Mouse (Mus musculus): ENCODE measurements around the gene Cxcl17.

Gene Cxcl17

DNA sequence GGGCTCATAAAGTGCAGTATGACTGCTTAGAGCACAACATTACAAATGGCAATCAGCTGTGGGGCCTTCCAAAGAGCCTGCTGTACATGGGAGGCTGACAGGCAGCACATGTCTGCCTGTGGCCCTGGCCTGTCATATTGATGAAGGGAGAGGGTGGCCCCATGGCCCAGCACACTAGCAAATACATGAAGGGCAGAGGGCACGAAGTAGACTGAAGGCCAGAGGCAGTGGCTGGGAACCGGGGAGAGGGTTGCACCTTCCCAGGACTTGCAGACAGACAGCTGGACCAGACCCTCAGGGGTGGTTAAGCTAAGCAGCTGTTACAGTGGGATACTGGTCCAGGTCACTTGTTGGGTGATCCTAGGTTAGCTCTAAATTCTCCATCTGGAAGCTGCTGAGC is 21.7 kb downstream of the Cxcl17 start:
- DNase-seq (ENCODE audit: low spot score) = no peak

DNA sequence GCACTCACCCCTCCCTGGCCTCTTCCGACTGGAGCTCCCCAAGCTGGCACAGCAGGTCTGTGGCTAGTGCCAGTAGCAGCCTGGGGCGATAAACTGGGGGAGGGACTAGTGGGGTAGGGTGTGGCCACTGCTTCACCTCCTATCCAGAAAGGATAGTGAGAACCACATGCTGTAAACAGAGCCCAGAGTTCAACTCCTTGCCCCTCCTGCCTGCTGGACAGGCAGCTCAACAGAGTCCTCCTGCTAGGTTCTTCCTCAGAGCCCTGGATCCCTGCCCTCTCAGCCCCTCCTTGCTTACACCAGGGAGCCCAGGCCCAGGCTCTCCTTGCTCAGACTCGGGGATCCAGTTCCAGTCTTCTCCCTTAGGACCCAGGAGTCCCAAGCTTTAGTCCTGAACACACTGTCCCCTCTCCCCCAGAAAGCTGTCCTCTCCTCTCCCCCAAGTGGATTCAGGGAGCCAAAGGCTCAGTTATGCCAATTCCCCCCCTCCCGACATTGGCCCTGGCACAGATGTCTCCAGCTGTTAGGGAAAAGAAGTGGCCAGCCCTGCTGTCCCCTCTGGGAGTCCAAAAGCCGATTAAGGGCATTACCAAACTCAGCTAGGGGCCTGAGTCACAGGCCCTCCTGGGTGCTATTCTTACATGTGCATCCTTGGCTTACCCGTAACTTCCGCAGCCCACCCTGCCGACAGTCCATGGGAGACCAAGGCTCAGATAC is 22.5 kb downstream of the Cxcl17 start:
- DNase-seq (ENCODE audit: low spot score) = peak; percentile 45

GRCm38 (mm10) chr7:25388916-25389315 is 23.8 kb downstream of the Cxcl17 start:
- no peak for DNase-seq (ENCODE audit: low spot score)

DNA sequence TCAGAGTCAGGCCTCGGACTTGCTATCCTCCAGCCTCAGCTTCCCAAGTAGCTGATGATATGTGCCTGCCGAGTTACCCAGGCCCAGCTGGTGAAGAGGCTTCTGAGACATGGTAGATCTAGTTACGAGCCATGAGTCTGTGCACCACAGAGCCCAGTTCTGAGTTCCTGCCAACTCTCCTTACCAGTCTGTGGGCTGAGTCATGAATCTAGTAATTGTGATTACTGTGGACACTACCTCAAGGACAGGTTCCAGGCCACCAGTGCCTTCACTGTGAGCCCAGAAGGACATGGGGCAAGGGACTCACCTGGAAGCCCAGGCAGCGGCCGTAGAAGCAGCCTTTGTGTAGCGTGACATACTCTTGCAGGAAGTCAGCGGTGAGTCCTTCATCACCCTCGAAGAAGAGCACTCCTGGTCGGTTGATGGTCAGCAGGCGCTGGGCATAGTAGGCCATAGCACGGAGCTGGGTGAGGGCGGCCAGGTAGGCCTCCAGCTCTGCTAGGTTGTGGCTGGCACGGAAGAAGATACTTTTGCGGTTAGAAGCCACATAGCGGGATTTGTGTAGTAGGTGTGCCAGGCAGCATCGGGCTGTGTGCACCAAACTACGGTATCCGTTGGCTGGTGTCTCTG is 24.8 kb downstream of the Cxcl17 start:
- DNase-seq (ENCODE audit: low spot score) = no peak

GRCm38 (mm10) chr7:25385850-25386555 is 26.7 kb downstream of the Cxcl17 start:
- DNase-seq (ENCODE audit: low spot score) = peak; percentile 56

- no peak for DNase-seq (ENCODE audit: low spot score)
Measured at GRCm38 (mm10) chr7:25385259-25385658, 27.4 kb downstream of the Cxcl17 start.

DNA sequence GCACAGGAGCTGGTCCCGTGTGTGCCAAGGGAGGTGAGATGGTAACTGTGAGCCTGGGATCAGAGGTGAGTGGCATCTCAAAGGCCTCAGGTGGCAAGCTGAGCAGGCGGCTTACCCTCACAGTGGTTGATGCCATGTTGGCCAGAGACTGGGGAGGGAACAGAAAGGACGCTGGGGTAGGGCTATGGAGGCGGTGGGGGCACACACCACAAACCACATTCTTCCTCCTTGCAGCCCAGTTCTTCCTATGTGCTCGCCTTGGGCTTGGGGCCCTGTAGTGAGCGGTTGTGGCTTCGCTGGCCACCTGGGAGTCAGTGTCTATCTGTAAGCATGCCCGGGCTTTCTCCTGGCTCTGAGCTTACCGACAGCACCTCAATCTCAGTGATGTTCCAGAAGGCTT is 27.9 kb downstream of the Cxcl17 start:
- no peak for DNase-seq (ENCODE audit: low spot score)

DNA sequence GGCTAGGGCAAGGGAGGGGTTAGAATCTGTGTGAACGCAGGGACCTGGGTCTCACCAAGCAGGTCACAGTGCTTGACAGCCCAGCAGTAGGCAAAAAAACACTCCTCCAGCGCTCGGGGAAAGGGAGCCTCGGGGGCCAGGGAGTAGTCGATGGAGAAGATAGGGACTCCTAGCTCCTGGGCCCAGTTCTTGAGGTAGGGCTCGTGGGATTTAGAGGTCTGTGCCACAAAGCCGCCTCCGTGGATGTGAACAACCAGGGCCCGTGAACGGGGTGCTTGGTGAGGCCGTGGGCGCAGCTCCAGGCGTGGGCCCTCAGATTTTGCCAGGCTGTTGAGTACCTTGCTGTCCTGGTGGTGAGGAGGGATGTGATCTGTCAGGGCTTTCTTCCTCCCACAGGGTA is 28.4 kb downstream of the Cxcl17 start:
- no peak for DNase-seq (ENCODE audit: low spot score)

- DNase-seq (ENCODE audit: low spot score) = no peak
Measured at GRCm38 (mm10) chr7:25383891-25384290, 28.8 kb downstream of the Cxcl17 start.

GRCm38 (mm10) chr7:25383385-25383784 is 29.3 kb downstream of the Cxcl17 start:
- no peak for DNase-seq (ENCODE audit: low spot score)

DNA sequence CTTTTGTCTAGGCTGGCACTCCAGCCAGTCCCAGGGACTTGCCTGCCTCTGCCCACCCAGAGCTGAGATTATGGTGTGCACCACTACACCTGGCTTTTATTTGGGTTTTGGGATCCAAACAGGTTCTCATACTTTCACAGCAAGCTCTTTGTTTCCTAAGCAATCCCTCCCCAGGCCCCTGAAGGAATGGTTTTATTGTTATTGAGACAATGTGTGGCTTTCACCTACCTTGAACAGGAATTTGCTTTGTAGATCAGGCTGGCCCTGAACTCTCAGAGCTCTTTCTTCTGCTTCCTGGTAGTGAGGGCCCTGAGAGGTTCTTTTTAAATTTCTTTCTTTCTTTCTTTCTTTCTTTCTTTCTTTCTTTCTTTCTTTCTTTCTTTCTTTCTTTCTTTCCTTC is 30.1 kb downstream of the Cxcl17 start:
- no peak for DNase-seq (ENCODE audit: low spot score)

GRCm38 (mm10) chr7:25381284-25381680 is 31.4 kb downstream of the Cxcl17 start:
- no peak for DNase-seq (ENCODE audit: low spot score)

DNA sequence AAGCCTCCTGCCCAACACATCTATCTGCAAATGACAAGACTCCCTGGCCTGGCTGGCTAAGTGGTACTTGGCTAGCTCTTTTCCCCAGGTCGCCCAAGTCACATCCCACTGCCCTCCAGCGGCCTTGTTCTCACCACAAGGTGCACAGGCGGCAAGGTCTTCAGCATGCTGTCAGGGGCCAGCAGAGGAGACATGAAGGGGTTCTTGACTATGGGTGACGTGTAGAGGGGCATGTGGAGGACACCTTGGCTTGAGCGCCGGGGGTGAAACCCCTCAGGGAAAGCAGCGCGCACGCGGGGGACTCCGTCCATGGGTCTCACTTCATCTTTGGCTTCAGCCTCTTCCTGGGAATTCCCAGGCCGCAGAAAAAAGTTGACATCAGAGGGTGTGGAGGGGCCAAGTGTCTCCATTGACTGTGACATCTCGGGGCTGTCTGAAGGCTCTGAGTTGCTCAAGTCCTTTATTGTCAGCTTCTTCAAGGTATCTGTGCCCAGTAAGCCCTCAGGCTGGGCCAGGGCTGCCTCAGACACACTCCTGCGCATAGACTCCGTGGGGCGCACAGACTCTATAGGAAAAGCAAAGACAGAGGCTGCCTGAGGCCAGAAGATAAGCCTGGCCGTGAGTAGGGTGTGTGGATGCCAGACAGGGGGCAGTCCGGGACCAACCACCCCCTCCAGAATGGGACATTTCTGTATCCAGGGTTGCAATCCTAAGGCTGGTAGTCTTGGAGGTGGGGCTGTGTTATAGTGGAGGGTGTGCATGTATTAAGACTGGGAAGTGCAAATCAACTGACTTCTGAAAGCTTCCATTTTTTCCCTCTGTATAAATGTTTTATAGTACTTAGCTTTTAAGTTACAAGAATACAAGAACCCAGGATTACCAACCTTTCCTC is 32.0 kb downstream of the Cxcl17 start:
- no peak for DNase-seq (ENCODE audit: low spot score)

DNA sequence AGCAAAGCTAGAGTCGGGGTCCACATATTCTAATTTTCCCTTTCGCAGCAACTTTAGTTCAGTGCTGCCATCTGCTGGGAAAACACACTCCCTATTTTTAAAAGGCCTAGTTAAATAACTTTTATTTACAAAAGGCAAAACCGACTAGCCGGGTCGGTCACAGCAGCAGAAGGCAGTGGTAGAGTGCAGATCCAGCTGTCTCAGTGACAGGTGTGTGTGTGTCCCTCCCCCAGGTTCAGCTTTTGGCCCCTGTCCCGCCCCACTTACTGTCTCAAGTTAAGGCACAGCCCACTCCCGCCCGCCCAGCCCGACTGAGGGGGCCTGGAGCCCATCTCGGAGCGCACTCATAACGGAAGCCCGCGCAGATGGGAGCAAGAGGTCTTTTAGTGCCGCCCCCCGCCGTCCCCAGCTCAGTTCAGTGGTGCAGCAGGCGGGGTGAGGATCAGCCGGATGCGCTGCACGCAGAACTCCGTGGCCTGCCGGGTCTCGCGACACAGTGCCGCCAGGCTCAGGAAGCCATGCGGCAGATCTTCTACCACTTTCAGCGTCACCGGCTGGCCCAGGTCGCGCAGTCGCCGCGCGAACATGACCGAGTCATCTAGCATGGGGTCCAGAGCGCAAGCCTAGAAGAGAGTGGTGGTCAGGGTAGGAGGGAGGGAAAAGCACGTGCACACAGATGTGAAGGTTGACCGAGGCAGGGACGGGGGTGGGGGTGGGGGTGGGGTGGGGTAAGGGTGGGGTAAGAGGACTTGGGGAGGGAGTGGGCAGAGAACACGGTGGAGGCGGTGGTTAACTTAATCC is 32.9 kb downstream of the Cxcl17 start:
- DNase-seq (ENCODE audit: low spot score) = no peak

- DNase-seq (ENCODE audit: low spot score) = no peak
Measured at GRCm38 (mm10) chr7:25378181-25379100, 34.2 kb downstream of the Cxcl17 start.

- no peak for DNase-seq (ENCODE audit: low spot score)
Measured at GRCm38 (mm10) chr7:25377100-25377700, 35.5 kb downstream of the Cxcl17 start.

GRCm38 (mm10) chr7:25376556-25376955 is 36.1 kb downstream of the Cxcl17 start:
- peak; percentile 75 for DNase-seq (ENCODE audit: low spot score)

GRCm38 (mm10) chr7:25372441-25372840 is 40.2 kb downstream of the Cxcl17 start:
- no peak for DNase-seq (ENCODE audit: low spot score)

DNA sequence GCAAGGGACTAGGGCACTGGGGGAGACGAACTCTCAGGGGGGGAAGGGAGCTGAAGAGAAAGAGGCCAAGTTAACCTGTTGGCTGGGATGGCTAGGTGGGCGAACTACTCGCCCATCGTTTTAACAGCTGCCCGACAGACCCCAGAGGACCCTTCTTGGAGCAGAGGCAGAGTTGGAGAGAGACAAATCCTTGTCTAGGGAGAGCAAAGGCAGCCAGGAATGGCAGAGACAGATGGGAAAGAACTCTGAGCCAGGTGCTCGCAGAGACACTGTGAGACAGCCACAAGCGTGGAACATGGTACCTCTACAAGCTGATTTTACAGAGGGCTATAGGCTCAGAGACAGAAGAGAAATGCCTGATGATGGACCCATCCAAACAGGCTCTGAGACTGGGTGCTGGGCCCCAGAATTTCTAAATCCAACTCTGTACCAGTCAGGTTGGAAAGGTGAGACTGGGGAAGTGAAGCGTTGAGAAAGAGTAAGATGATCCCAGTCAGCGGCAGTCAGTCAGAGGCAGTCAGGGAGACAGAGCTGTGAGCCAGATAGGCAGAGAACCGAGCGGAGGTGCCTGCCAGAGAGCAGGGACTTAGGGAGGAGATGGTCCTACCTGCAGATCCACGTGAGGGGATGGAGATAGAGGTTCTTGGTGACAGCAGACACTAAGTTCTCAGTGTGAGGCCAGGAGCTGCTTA is 43.5 kb downstream of the Cxcl17 start, which contains the start of gene Cnfn:
Gene Cnfn, minus strand, starts transcription at position 667 of the 692 bp plus-strand sequence.
- DNase-seq (ENCODE audit: low spot score) = no peak
